8 mouse cellular contexts compared by ENCODE assay signal in genomic region chr16:96081742-96082241, GRCm38 (mm10). TPM values are rescaled to one million over a fixed set of nuclear protein-coding genes. Genes with fewer than 3 reads are reported as not detected.
DNase-seq lines count a peak whose midpoint lies in the region; ATAC-seq and TF ChIP-seq lines count a peak whose summit lies in the region.

No protein-coding gene starts in this region.

- H3K9me3 ChIP-seq in lung, postnatal 0 days (ENCODE audit: low read length) = no peaks in the 10 kb centered on the region

- no peaks in the 10 kb centered on the region for H3K27me3 ChIP-seq in lung, postnatal 0 days (replicated peaks; ENCODE audit: insufficient read depth, low read length)

- peak overlapping the region; percentile 99 for H3K4me3 ChIP-seq in lung, postnatal 0 days (ENCODE audit: low read depth, low read length)

- no peak for TF ChIP-seq CTCF in lung, postnatal 0 days (IDR thresholded peaks at IDR 0.05)

- 4% methylated on average over 31 of the region's 68 CpGs for WGBS in lung, postnatal 0 days

- H3K4me1 ChIP-seq in lung, postnatal 0 days (ENCODE audit: insufficient read depth, low read depth, low read length) = no peaks in the 10 kb centered on the region

- 0 out of 2 replicates have a peak, but pooled peaks cover 13% of the 10 kb centered on the region for H3K36me3 ChIP-seq in lung, postnatal 0 days (ENCODE audit: insufficient read depth, low read length)

- ATAC-seq in lung, postnatal 0 days = peak; percentile 27

- H3K9ac ChIP-seq in lung, postnatal 0 days (replicated peaks; ENCODE audit: low read depth) = peak overlapping the region; percentile 99

- TF ChIP-seq EP300 in lung, postnatal 0 days (IDR thresholded peaks at IDR 0.05) = no peak

- peak overlapping the region; percentile 69 for H3K4me2 ChIP-seq in lung, postnatal 0 days (replicated peaks; ENCODE audit: low read depth, low read length)

- H3K27ac ChIP-seq in lung, postnatal 0 days (ENCODE audit: low read length) = peak overlapping the region; percentile 99

- peak; percentile 64 to 73 for DNase-seq in right cerebral cortex, postnatal 10 days (ENCODE audit: low spot score in 2 of 2)
- no peak for DNase-seq in right cerebral cortex, adult 18-20 months
- peak; percentile 16 for DNase-seq in brain, embryonic 18.5 days (ENCODE audit: low read depth, low spot score)
- peak; percentile 68 for DNase-seq in gastrocnemius, postnatal 10 days
- peak; percentile 78 for DNase-seq in kidney, postnatal 10 days
- DNase-seq in lung, postnatal 0 days (ENCODE audit: low spot score) = peak; percentile 73
- DNase-seq in spleen, postnatal 36 days (ENCODE audit: low spot score in 2 of 2) = peak; percentile 36 to 49
- DNase-seq in layer of hippocampus, adult 8-10 months (ENCODE audit: low spot score in 2 of 2) = no peak

RNA-seq across cellular contexts. Expression of gene Brwd1, which starts 0.5 kb away (rescaled TPM):
- total RNA-seq in gastrocnemius, postnatal 10 days (2021) = 10 to 100 TPM; 86.5 to 98.7 TPM
- polyA plus RNA-seq in lung, postnatal 0 days (2015; fragmentation: Nextera tagmentation; extraction: Ambion mirVana) = 38.2 and 42.5 TPM in 2 replicates
- total RNA-seq in layer of hippocampus, adult 8-10 months (2022) = 100 to 1,000 TPM; 128 to 157 (median 145) TPM

RNA-seq across cellular contexts. Expression of gene Hmgn1, which starts 45.7 kb away (rescaled TPM):
- 100 to 1,000 TPM in 1 of 2 experiments, 10 to 100 TPM in 1; 89.4 to 103 TPM for total RNA-seq in gastrocnemius, postnatal 10 days (2021)
- 279 and 307 TPM in 2 replicates for polyA plus RNA-seq in lung, postnatal 0 days (2015; fragmentation: Nextera tagmentation; extraction: Ambion mirVana)
- 10 to 100 TPM; 57.8 to 81.9 (median 67.6) TPM for total RNA-seq in layer of hippocampus, adult 8-10 months (2022)

Comparison
In these comparisons a context has a peak if more than half of its experiments do, and no peak if none do; other contexts are left out.
1. DNase-seq: peak in right cerebral cortex, postnatal 10 days (2 of 2), brain, embryonic 18.5 days (single experiment), gastrocnemius, postnatal 10 days (single experiment), kidney, postnatal 10 days (single experiment), lung, postnatal 0 days (single experiment) and spleen, postnatal 36 days (2 of 2); none in right cerebral cortex, adult 18-20 months (single experiment) and layer of hippocampus, adult 8-10 months (0 of 2).